Mouse (Mus musculus) heart, embryonic 11.5 days (tissue): ENCODE measurements at regions not wholly inside any gene's neighbourhood (a gene's known extent, or its start where the extent isn't known, plus 50 kb on each side); places are given as distances from the start of the nearest gene placed in this dataset.
"Not testable (repeated sequence)": the region's sequence is repeated elsewhere in the genome, so short reads cannot be mapped to it uniquely, and the experiment has no call there.

Experiments
- ATAC-seq: fragments of 200-750 bp; cut with Nextera tagmentation; replicated peaks from 2 replicates; pipeline ENCODE4 v1.8.0; 2017; ENCODE audit warnings: moderate library complexity; ENCODE audit not compliant: insufficient number of reproducible peaks, low FRiP score, low TSS enrichment
- H3K27ac ChIP-seq: fragments of 300-500 bp; sonication (generic); 2 replicates; pipeline ENCODE4 v1.5.1; 2014; ENCODE audit warnings: mild to moderate bottlenecking, low read depth, low read length
- H3K27me3 ChIP-seq: fragments of 300-500 bp; sonication (generic); 2 replicates; pipeline ENCODE4 v1.6.1; 2014; ENCODE audit warnings: mild to moderate bottlenecking, low read length, mixed read lengths; ENCODE audit not compliant: control insufficient read depth, insufficient read depth
- H3K36me3 ChIP-seq: fragments of 300-500 bp; sonication (generic); 2 replicates; pipeline ENCODE4 v1.6.1; 2014; ENCODE audit warnings: mild to moderate bottlenecking, low read length, moderate library complexity, mixed read lengths; ENCODE audit not compliant: control insufficient read depth, insufficient read depth
- H3K4me1 ChIP-seq: fragments of 300-500 bp; sonication (generic); 2 replicates; pipeline ENCODE4 v1.6.1; 2014; ENCODE audit warnings: low read length; ENCODE audit not compliant: control insufficient read depth, insufficient read depth
- H3K4me2 ChIP-seq: fragments of 300-500 bp; sonication (generic); 2 replicates; pipeline ENCODE4 v1.6.1; 2014; ENCODE audit warnings: mild to moderate bottlenecking, moderate library complexity
- H3K4me3 ChIP-seq: fragments of 300-500 bp; sonication (generic); 2 replicates; pipeline ENCODE4 v1.5.1; 2014; ENCODE audit warnings: low read depth, low read length
- H3K9ac ChIP-seq: fragments of 300-500 bp; sonication (generic); 2 replicates; pipeline ENCODE4 v1.6.1; 2014; ENCODE audit warnings: mild to moderate bottlenecking, low read depth, low read length, moderate library complexity
- H3K9me3 ChIP-seq: fragments of 300-500 bp; sonication (generic); replicated peaks from 2 replicates; pipeline ENCODE4 v1.6.1; 2016; ENCODE audit warnings: low read length; ENCODE audit not compliant: control insufficient read depth
- WGBS: fragments of 180-500 bp; shearing (Covaris S2); extraction: QIAGEN DNeasy Blood & Tissue Kit; methylation state at CpG from one replicate; pipeline ENCODE4 v1.1.7; 2014; ENCODE audit not compliant: insufficient replicate concordance; 5-methylcytosine and 5-hydroxymethylcytosine counted together

GRCm38 (mm10) chr3:36387431-36387830, 88.3 kb downstream of the Anxa5 start:
- no peaks in the 10 kb centered on the region for H3K4me1 ChIP-seq
- H3K9me3 ChIP-seq, result no peaks in the 10 kb centered on the region
- ATAC-seq, result no peak
- H3K27me3 ChIP-seq, result no peaks in the 10 kb centered on the region
- WGBS, result 81% methylated on average over 5 of the region's 5 CpGs
- H3K9ac ChIP-seq, result no peak overlapping the region
- H3K36me3 ChIP-seq, result no peaks in the 10 kb centered on the region
- no peak overlapping the region for H3K4me3 ChIP-seq
- H3K27ac ChIP-seq, result no peak overlapping the region
- H3K4me2 ChIP-seq, result no peak overlapping the region

GRCm38 (mm10) chr3:36383438-36383945, 92.2 kb downstream of the Anxa5 start:
- Histone ChIP-seq H3K9ac (no peak overlapping the region), H3K27ac (no peak overlapping the region), H3K4me3 (no peak overlapping the region), H3K4me2 (no peak overlapping the region), H3K9me3 (no peaks in the 10 kb centered on the region), H3K27me3 (no peaks in the 10 kb centered on the region), H3K36me3 (no peaks in the 10 kb centered on the region), H3K4me1 (no peaks in the 10 kb centered on the region)
- WGBS, result 85% methylated on average over 4 of the region's 4 CpGs
- ATAC-seq, result no peak

GRCm38 (mm10) chr3:36381621-36382193, 94.0 kb downstream of the Anxa5 start:
- Histone ChIP-seq H3K27me3 (no peaks in the 10 kb centered on the region; the same call in 1 of the 2 replicates), H3K4me1 (no peaks in the 10 kb centered on the region), H3K9ac (no peak overlapping the region), H3K4me3 (no peak overlapping the region), H3K4me2 (no peak overlapping the region), H3K36me3 (no peaks in the 10 kb centered on the region), H3K9me3 (no peaks in the 10 kb centered on the region), H3K27ac (no peak overlapping the region)
- no peak for ATAC-seq
- 83% methylated on average over 5 of the region's 5 CpGs for WGBS

DNA sequence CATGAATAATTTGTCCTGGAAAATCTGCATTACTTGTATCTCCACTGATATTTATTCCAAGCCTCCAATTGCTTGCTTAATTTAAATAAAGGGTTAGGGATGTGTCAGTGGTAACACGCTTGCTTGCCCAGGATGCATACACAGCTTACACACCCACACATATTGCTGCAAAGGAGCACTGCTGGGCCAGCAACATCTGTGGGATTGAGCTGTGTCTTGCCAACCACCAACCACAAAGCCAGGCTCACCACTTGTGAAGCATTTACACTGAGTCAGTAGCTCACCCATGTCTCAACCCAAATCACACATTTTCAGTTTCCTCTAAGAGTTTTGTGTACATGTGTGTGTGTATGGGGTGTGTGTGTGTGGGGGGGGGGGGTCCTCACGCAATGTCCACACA, 100.0 kb downstream of the Anxa5 start:
- 74% methylated on average over 2 of the region's 2 CpGs for WGBS
- no peak overlapping the region for H3K4me3 ChIP-seq
- no peaks in the 10 kb centered on the region; the same call in 1 of the 2 replicates for H3K27me3 ChIP-seq
- no peaks in the 10 kb centered on the region for H3K4me1 ChIP-seq
- no peak overlapping the region for H3K27ac ChIP-seq
- no peaks in the 10 kb centered on the region for H3K36me3 ChIP-seq
- ATAC-seq, result no peak
- H3K4me2 ChIP-seq, result no peak overlapping the region
- H3K9me3 ChIP-seq, result no peaks in the 10 kb centered on the region
- H3K9ac ChIP-seq, result no peak overlapping the region

GRCm38 (mm10) chr3:36374939-36375338, 100.8 kb downstream of the Anxa5 start:
- no peak overlapping the region for H3K4me2 ChIP-seq
- WGBS, result 62% methylated on average over 5 of the region's 5 CpGs
- no peak overlapping the region for H3K9ac ChIP-seq
- H3K4me1 ChIP-seq, result no peaks in the 10 kb centered on the region
- no peak for ATAC-seq
- H3K27ac ChIP-seq, result no peak overlapping the region
- no peaks in the 10 kb centered on the region; the same call in 1 of the 2 replicates for H3K27me3 ChIP-seq
- H3K4me3 ChIP-seq, result no peak overlapping the region
- no peaks in the 10 kb centered on the region for H3K9me3 ChIP-seq
- H3K36me3 ChIP-seq, result no peaks in the 10 kb centered on the region

- Histone ChIP-seq H3K4me1 (no peaks in the 10 kb centered on the region), H3K36me3 (no peaks in the 10 kb centered on the region), H3K9ac (no peak overlapping the region), H3K4me3 (no peak overlapping the region), H3K27me3 (no peaks in the 10 kb centered on the region), H3K27ac (no peak overlapping the region), H3K4me2 (no peak overlapping the region), H3K9me3 (no peaks in the 10 kb centered on the region)
- ATAC-seq, result no peak
- 49% methylated on average over 6 of the region's 6 CpGs for WGBS
Observed at GRCm38 (mm10) chr3:36360933-36361332, 114.8 kb downstream of the Anxa5 start.

- not testable (repeated sequence) for H3K4me1 ChIP-seq, H3K27ac ChIP-seq, H3K9me3 ChIP-seq, H3K4me2 ChIP-seq, ATAC-seq, H3K9ac ChIP-seq, H3K36me3 ChIP-seq, H3K27me3 ChIP-seq, H3K4me3 ChIP-seq
- whole genome bisulfite sequencing, result 77% methylated on average over 3 of the region's 3 CpGs
Observed at GRCm38 (mm10) chr3:36354201-36354600, 121.5 kb downstream of the Anxa5 start.

DNA sequence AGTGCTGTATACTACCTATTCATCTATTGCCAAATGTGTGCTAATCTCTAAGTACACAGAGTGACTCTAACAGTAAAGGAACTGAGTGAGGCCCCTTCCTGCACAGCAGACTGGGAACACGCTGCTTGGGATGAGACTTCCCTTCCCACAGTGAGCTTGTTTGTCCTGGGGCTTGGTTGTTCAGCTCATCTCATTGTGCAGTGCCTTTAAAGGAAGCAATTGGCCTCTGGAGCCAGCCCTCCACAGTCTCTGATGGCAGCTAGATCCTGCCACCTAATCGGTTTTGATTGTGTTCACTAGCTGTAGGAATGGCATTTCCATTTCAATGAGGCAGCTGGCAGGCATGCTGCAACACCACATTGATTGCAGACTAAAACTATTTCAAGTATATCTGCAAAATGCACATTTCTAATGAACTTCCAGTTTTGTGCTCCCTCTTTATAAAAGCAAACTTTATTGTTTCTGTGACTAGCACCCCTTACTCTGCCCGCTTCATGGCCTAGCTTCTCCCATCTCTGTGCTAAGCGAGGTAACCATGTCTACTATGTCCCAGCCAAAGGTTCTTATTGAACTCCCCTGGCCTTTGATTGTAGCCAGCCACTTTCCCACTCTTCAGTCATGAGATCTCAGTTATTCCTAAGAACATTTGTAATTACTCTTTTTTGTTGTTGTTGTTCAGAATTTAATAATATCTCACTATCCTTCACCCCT, 123.5 kb downstream of the Anxa5 start:
- H3K9ac ChIP-seq, result no peak overlapping the region
- no peaks in the 10 kb centered on the region for H3K4me1 ChIP-seq
- whole genome bisulfite sequencing, result 54% methylated on average over 4 of the region's 4 CpGs
- H3K27me3 ChIP-seq, result no peaks in the 10 kb centered on the region
- no peak for ATAC-seq
- no peak overlapping the region for H3K4me3 ChIP-seq
- H3K4me2 ChIP-seq, result no peak overlapping the region
- H3K27ac ChIP-seq, result no peak overlapping the region
- H3K36me3 ChIP-seq, result no peaks in the 10 kb centered on the region
- H3K9me3 ChIP-seq, result no peaks in the 10 kb centered on the region

GRCm38 (mm10) chr3:36349073-36349472, 126.6 kb downstream of the Anxa5 start:
- Histone ChIP-seq H3K4me2 (no peak overlapping the region), H3K9me3 (no peaks in the 10 kb centered on the region), H3K27ac (no peak overlapping the region), H3K27me3 (no peaks in the 10 kb centered on the region), H3K9ac (no peak overlapping the region), H3K4me1 (no peaks in the 10 kb centered on the region), H3K36me3 (no peaks in the 10 kb centered on the region), H3K4me3 (no peak overlapping the region)
- WGBS, result 77% methylated on average over 4 of the region's 4 CpGs
- no peak for ATAC-seq
